Mouse (Mus musculus): ENCODE measurements around the gene Babam2.

GRCm38 (mm10) chr5:31761836-31762235 lies 64.4 kb downstream of the Babam2 start:
- TF ChIP-seq CTCF (IDR thresholded peaks at IDR 0.05; ENCODE audit: low read depth) (no peak), EP300 (IDR thresholded peaks at IDR 0.05; ENCODE audit: low read depth) (no peak)
